Mouse (Mus musculus) cerebellum, adult 2 months (tissue): ENCODE results near the gene Pik3cb.

ENCODE experiments used
- CTCF ChIP-seq: fragments of 200-500 bp; IDR thresholded peaks from 2 replicates; pipeline ENCODE4 v1.5.1; 2011; ENCODE audit warnings: low read depth, mild to moderate bottlenecking, control low read depth, low read length, moderate library complexity, borderline replicate concordance; ENCODE audit not compliant: insufficient read depth
- POLR2A ChIP-seq: fragments of 200-500 bp; IDR thresholded peaks from 2 replicates; pipeline ENCODE4 v1.6.1; 2011; ENCODE audit warnings: low read length, control low read depth, borderline replicate concordance; ENCODE audit not compliant: insufficient read depth

DNA sequence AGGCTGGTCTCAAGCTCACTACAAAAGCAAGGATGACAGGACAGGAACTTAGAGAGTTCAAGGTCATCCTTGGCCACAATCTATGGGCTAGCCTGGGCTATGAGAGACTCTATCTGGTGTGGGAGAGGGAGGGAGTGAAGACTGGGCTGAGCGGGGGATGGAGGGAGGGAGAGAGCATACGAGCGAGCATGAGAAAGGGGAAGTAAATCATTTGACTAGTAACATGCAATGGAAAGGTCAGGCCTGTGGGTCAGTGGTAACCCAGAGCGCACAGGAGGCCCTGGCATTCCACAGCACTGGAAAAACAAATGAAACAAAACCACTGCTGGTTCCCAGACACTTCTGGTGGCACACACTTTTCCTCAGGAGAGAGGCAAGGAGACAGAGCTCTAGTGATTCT is 67.9 kb downstream of the Pik3cb start:
- TF ChIP-seq CTCF (no peak), POLR2A (no peak)
